Mouse (Mus musculus): ENCODE measurements around the gene Acad10.

Gene Acad10

GRCm38 (mm10) chr5:121597332-121597731 is 63.0 kb downstream of the Acad10 start:
- DNase-seq (ENCODE audit: low read depth, low spot score), result no peak

- DNase-seq (ENCODE audit: low read depth, low spot score), result no peak
Measured at GRCm38 (mm10) chr5:121596226-121596625, 64.1 kb downstream of the Acad10 start.

GRCm38 (mm10) chr5:121595758-121596157 is 64.6 kb downstream of the Acad10 start:
- DNase-seq (ENCODE audit: low read depth, low spot score), result no peak

GRCm38 (mm10) chr5:121594714-121595313 is 65.5 kb downstream of the Acad10 start:
- no peak for DNase-seq (ENCODE audit: low read depth, low spot score)

- peak; percentile 80 for DNase-seq (ENCODE audit: low read depth, low spot score)
Measured at GRCm38 (mm10) chr5:121593451-121594401, 66.6 kb downstream of the Acad10 start, which contains the start of gene Aldh2. Gene Aldh2, minus strand, starts transcription at chr5:121593824.

- DNase-seq (ENCODE audit: low read depth, low spot score), result no peak
Measured at GRCm38 (mm10) chr5:121592816-121593407, 67.4 kb downstream of the Acad10 start.

- DNase-seq (ENCODE audit: low read depth, low spot score), result no peak
Measured at GRCm38 (mm10) chr5:121592064-121592815, 68.1 kb downstream of the Acad10 start.

GRCm38 (mm10) chr5:121591417-121592063 is 68.8 kb downstream of the Acad10 start:
- no peak for DNase-seq (ENCODE audit: low read depth, low spot score)

GRCm38 (mm10) chr5:121589928-121590327 is 70.4 kb downstream of the Acad10 start:
- no peak for DNase-seq (ENCODE audit: low read depth, low spot score)

- no peak for DNase-seq (ENCODE audit: low read depth, low spot score)
Measured at GRCm38 (mm10) chr5:121586400-121587039, 73.8 kb downstream of the Acad10 start.

- no peak for DNase-seq (ENCODE audit: low read depth, low spot score)
Measured at GRCm38 (mm10) chr5:121585699-121586098, 74.6 kb downstream of the Acad10 start.

- DNase-seq (ENCODE audit: low read depth, low spot score), result no peak
Measured at GRCm38 (mm10) chr5:121585005-121585404, 75.3 kb downstream of the Acad10 start.

- DNase-seq (ENCODE audit: low read depth, low spot score), result peak; percentile 57
Measured at GRCm38 (mm10) chr5:121583765-121584501, 76.4 kb downstream of the Acad10 start.

GRCm38 (mm10) chr5:121581945-121582344 is 78.4 kb downstream of the Acad10 start:
- no peak for DNase-seq (ENCODE audit: low read depth, low spot score)

GRCm38 (mm10) chr5:121576927-121577488 is 83.3 kb downstream of the Acad10 start:
- DNase-seq (ENCODE audit: low read depth, low spot score), result no peak

GRCm38 (mm10) chr5:121575867-121576266 is 84.4 kb downstream of the Acad10 start:
- no peak for DNase-seq (ENCODE audit: low read depth, low spot score)

GRCm38 (mm10) chr5:121574145-121574544 is 86.2 kb downstream of the Acad10 start:
- DNase-seq (ENCODE audit: low read depth, low spot score), result no peak

Data from WW6 (cell line).